Mouse (Mus musculus) bone marrow, adult 2 months (tissue): ENCODE data around the gene Rps10.
"Not testable (repeated sequence)": the region's sequence is repeated elsewhere in the genome, so short reads cannot be mapped to it uniquely, and the experiment has no call there.

ENCODE experiments used
- CTCF ChIP-seq: fragments of 200-500 bp; IDR thresholded peaks from 2 replicates; pipeline ENCODE4 v1.5.1; 2011; ENCODE audit warnings: low read length, control low read depth; ENCODE audit not compliant: control insufficient read depth, insufficient read depth
- POLR2A ChIP-seq: fragments of 200-500 bp; IDR thresholded peaks from 2 replicates; pipeline ENCODE4 v1.6.1; 2011; ENCODE audit warnings: low read depth, mild to moderate bottlenecking, control low read depth, low read length, borderline replicate concordance; ENCODE audit not compliant: control insufficient read depth

- TF ChIP-seq CTCF, POLR2A: not testable (repeated sequence)
Observed at GRCm38 (mm10) chr17:27639851-27640250, 3.4 kb upstream of the Rps10 start.
